9 mouse cellular contexts compared by ENCODE assay signal in genomic region chr2:30547455-30548217, GRCm38 (mm10). TPM values are rescaled to one million over a fixed set of nuclear protein-coding genes. Genes with fewer than 3 reads are reported as not detected.
DNase-seq lines count a peak whose midpoint lies in the region.
"Had no signal": no experiment of that assay in that cellular context is flagged by ENCODE, and none has a peak within 500 bp of the region (broad histone marks: within the 10 kb centered on the region; RNA-seq: fewer than 3 reads in every experiment).

No protein-coding gene starts in this region.

- intact Hi-C loops in heart, postnatal 25 days (cut with DNase I): loop anchor here (2.0 to 5.0 kb wide), 2 partner anchors 45 to 100 kb away; no protein-coding TSS in a partner anchor

- H3K27me3 ChIP-seq in limb, embryonic 10.5 days (ENCODE audit: low read depth, poor library complexity, severe bottlenecking): no peaks in the 10 kb centered on the region

- H3K4me1 ChIP-seq in limb, embryonic 10.5 days: peaks cover 46% of the 10 kb centered on the region

- WGBS in limb, embryonic 10.5 days: 73% methylated on average over 19 of the region's 19 CpGs

- peak overlapping the region; percentile 91 for H3K27ac ChIP-seq in limb, embryonic 10.5 days

- peak; percentile 83 for DNase-seq in CD4-positive, CD25-positive, alpha-beta regulatory T cell, adult 2 months (ENCODE audit: low read depth, low spot score)
- peak; percentile 72 for DNase-seq in T-cell, adult 2 months (ENCODE audit: low spot score)
- peak; percentile 68 for DNase-seq in heart, postnatal 25 days (ENCODE audit: low spot score)
- DNase-seq in limb, embryonic 10.5 days (ENCODE audit: low spot score): no peak
- DNase-seq in naive thymus-derived CD4-positive, alpha-beta T cell, adult 2 months (ENCODE audit: low read depth): peak; percentile 81
- no peak for DNase-seq in layer of hippocampus, adult 8-10 months (ENCODE audit: low spot score in 2 of 2)
- DNase-seq in left cerebral cortex, adult 11 months (ENCODE audit: low spot score): no peak
- DNase-seq in frontal cortex, postnatal 14 days (ENCODE audit: low spot score in 2 of 2): no peak

- H3K4me3 ChIP-seq in limb, embryonic 10.5 days: no peak overlapping the region

- H3K9me3 ChIP-seq in limb, embryonic 10.5 days (replicated peaks): no peaks in the 10 kb centered on the region

- no peaks in the 10 kb centered on the region for H3K36me3 ChIP-seq in limb, embryonic 10.5 days

RNA-seq across cellular contexts. Expression of gene Cstad, which starts 47.2 kb away (rescaled TPM):
- 1 to 10 TPM; 1.2 TPM for total RNA-seq in heart, postnatal 25 days (2021)
- polyA plus RNA-seq in limb, embryonic 10.5 days (2016; fragmentation: Nextera tagmentation; extraction: Ambion mirVana): 0.55 and 0.95 TPM in 2 replicates
- 10 to 100 TPM in 1 of 4 experiments, 1 to 10 TPM in 3; 3.4 to 11.0 (median 7.0) TPM for total RNA-seq in layer of hippocampus, adult 8-10 months (2022)
- total RNA-seq: common myeloid progenitor, adult 5-6 weeks had no signal

Comparison
In these comparisons a context has a peak if more than half of its experiments do, and no peak if none do; other contexts are left out.
1. DNase-seq: peak in CD4-positive, CD25-positive, alpha-beta regulatory T cell, adult 2 months (single experiment), T-cell, adult 2 months (single experiment), heart, postnatal 25 days (single experiment) and naive thymus-derived CD4-positive, alpha-beta T cell, adult 2 months (single experiment); none in limb, embryonic 10.5 days (single experiment), layer of hippocampus, adult 8-10 months (0 of 2), left cerebral cortex, adult 11 months (single experiment) and frontal cortex, postnatal 14 days (0 of 2).